Mouse (Mus musculus): ENCODE measurements around the gene Tmx1. TPM values are rescaled to one million over a fixed set of nuclear protein-coding genes. Genes with fewer than 3 reads are reported as not detected.

Tmx1 gene
- polyA plus RNA-seq, 2 experiments: 37.3 to 72.8 TPM

DNA sequence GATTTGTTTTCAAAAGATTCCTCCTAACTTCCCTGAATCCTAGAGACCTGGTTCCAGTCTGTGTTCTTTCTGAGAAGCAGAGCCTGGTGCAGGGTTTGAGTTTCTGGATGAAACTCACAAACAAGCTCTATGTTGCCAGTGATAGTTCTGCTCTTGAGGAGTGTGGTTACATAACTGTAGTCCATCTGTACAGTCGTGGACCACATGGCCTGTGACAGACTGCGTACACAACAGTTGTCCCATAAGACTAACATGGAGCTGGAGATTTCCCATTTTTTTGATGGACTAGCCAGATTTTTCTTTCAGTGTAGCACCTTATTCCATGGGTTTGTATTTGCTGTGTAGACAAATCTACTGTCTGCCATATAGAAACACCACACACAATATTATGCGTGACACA, 31.9 kb upstream of the Tmx1 start:
- TF ChIP-seq POLR2A (IDR thresholded peaks at IDR 0.05; ENCODE audit: borderline replicate concordance, extremely low read depth, insufficient read depth, insufficient read length): no peak
- no peak overlapping the region for H3K4me2 ChIP-seq (replicated peaks; ENCODE audit: low read depth, low read length, severe bottlenecking)

DNA sequence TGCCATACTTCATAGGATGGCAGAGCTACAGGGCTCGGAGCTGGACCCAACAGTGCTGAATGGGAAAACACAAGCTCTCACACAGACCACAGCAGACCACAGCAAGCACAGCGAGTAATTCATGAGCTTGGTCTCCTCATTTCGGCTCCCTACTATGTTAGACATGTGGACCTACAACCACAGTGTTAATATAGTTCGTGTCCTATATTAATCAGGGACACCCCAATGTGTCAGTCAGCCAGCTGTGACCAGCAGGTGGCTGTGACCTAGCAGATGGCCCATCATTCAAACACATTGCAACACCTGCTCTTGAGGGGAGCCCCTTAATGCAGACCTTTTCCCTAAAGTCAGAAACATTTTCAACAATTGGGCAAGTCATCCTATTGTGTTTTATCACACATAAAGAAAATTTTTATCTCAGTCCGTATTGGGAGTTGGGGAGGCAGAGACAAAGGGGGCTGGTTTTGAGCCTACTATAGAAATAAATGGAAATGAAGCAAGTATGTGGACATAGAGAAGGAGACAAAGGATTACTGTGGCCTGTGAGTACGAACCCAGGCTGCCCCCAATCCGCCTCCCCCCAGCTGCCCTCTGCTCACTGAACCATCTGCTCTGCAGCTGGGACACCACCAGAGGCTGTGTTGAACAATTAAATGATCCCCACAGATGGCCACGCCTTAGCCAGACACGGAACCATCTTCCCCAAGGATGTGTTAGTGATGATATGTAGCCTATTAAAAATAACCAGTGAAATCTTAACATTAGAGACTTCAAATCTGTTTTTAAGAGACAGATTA, 30.4 kb upstream of the Tmx1 start:
- no peak overlapping the region for H3K9ac ChIP-seq (ENCODE audit: low read depth, low read length, severe bottlenecking)
- H3K27me3 ChIP-seq (ENCODE audit: control insufficient read depth, insufficient read depth, low read length): no peaks in the 10 kb centered on the region
- no peak for TF ChIP-seq POLR2A (IDR thresholded peaks at IDR 0.05; ENCODE audit: borderline replicate concordance, extremely low read depth, insufficient read depth, insufficient read length)
- H3K27ac ChIP-seq (replicated peaks; ENCODE audit: low read depth, low read length): no peak overlapping the region
- no peak for ATAC-seq (ENCODE audit: low FRiP score, low read depth)
- 59% methylated on average over 9 of the region's 9 CpGs for WGBS
- no peak overlapping the region for H3K4me3 ChIP-seq (replicated peaks; ENCODE audit: low read length)
- no peak overlapping the region for H3K4me2 ChIP-seq (replicated peaks; ENCODE audit: low read depth, low read length, severe bottlenecking)
- H3K4me1 ChIP-seq (ENCODE audit: control insufficient read depth, insufficient read depth, low read length): no peaks in the 10 kb centered on the region
- no peaks in the 10 kb centered on the region for H3K36me3 ChIP-seq (ENCODE audit: control insufficient read depth, insufficient read depth, low read length)
- no peak for DNase-seq (ENCODE audit: low spot score)
- no peaks in the 10 kb centered on the region for H3K9me3 ChIP-seq (ENCODE audit: control insufficient read depth, low read length)

More for the DNA sequence above, 31.9 kb upstream of the Tmx1 start:
- 88% methylated on average over 3 of the region's 3 CpGs for WGBS
- Histone ChIP-seq H3K27me3 (ENCODE audit: control insufficient read depth, insufficient read depth, low read length) (no peaks in the 10 kb centered on the region), H3K4me1 (ENCODE audit: control insufficient read depth, insufficient read depth, low read length) (no peaks in the 10 kb centered on the region), H3K9me3 (ENCODE audit: control insufficient read depth, low read length) (no peaks in the 10 kb centered on the region), H3K36me3 (ENCODE audit: control insufficient read depth, insufficient read depth, low read length) (no peaks in the 10 kb centered on the region), H3K4me3 (replicated peaks; ENCODE audit: low read length) (no peak overlapping the region), H3K9ac (ENCODE audit: low read depth, low read length, severe bottlenecking) (no peak overlapping the region), H3K27ac (replicated peaks; ENCODE audit: low read depth, low read length) (no peak overlapping the region)
- DNase-seq (ENCODE audit: low spot score) (no peak), ATAC-seq (ENCODE audit: low FRiP score, low read depth) (no peak)

DNA sequence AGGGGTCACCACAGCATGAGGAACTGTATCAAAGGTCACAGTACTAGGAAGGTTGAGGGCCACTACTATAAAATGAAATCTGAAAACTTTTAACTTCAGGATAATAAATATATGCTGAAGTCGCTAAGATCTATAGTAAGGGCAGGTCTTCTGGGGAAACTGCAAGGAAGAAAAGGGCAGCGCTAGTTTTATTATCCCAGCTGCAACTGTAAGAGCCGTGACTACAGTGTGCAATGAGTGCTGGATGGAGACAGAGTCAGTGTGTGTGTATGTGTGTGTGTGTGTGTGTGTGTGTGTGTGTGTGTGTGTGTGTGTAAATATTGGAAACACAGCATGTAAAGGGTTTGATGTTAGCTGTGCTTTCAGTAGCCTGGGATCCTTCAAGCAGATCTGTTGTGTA, 25.0 kb upstream of the Tmx1 start:
- no peak for DNase-seq (ENCODE audit: low spot score)
- Histone ChIP-seq H3K27ac (replicated peaks; ENCODE audit: low read depth, low read length) (no peak overlapping the region), H3K36me3 (ENCODE audit: control insufficient read depth, insufficient read depth, low read length) (no peaks in the 10 kb centered on the region), H3K4me2 (replicated peaks; ENCODE audit: low read depth, low read length, severe bottlenecking) (no peak overlapping the region), H3K9ac (ENCODE audit: low read depth, low read length, severe bottlenecking) (no peak overlapping the region), H3K9me3 (ENCODE audit: control insufficient read depth, low read length) (no peaks in the 10 kb centered on the region), H3K4me1 (ENCODE audit: control insufficient read depth, insufficient read depth, low read length) (no peaks in the 10 kb centered on the region), H3K4me3 (replicated peaks; ENCODE audit: low read length) (no peak overlapping the region), H3K27me3 (ENCODE audit: control insufficient read depth, insufficient read depth, low read length) (no peaks in the 10 kb centered on the region)
- no peak for TF ChIP-seq POLR2A (IDR thresholded peaks at IDR 0.05; ENCODE audit: borderline replicate concordance, extremely low read depth, insufficient read depth, insufficient read length)
- WGBS: 34% methylated on average over 3 of the region's 3 CpGs
- no peak for ATAC-seq (ENCODE audit: low FRiP score, low read depth)

GRCm38 (mm10) chr12:70429637-70430036, 23.3 kb upstream of the Tmx1 start:
- Histone ChIP-seq H3K4me3 (replicated peaks; ENCODE audit: low read length) (no peak overlapping the region), H3K4me2 (replicated peaks; ENCODE audit: low read depth, low read length, severe bottlenecking) (no peak overlapping the region), H3K9me3 (ENCODE audit: control insufficient read depth, low read length) (no peaks in the 10 kb centered on the region), H3K9ac (ENCODE audit: low read depth, low read length, severe bottlenecking) (no peak overlapping the region), H3K36me3 (ENCODE audit: control insufficient read depth, insufficient read depth, low read length) (no peaks in the 10 kb centered on the region), H3K27me3 (ENCODE audit: control insufficient read depth, insufficient read depth, low read length) (no peaks in the 10 kb centered on the region), H3K4me1 (ENCODE audit: control insufficient read depth, insufficient read depth, low read length) (no peaks in the 10 kb centered on the region), H3K27ac (replicated peaks; ENCODE audit: low read depth, low read length) (no peak overlapping the region)
- 81% methylated on average over 4 of the region's 4 CpGs for WGBS
- TF ChIP-seq POLR2A (IDR thresholded peaks at IDR 0.05; ENCODE audit: borderline replicate concordance, extremely low read depth, insufficient read depth, insufficient read length): no peak
- no peak for DNase-seq (ENCODE audit: low spot score)
- no peak for ATAC-seq (ENCODE audit: low FRiP score, low read depth)

- TF ChIP-seq POLR2A (IDR thresholded peaks at IDR 0.05; ENCODE audit: borderline replicate concordance, extremely low read depth, insufficient read depth, insufficient read length): no peak
- WGBS: 31% methylated on average over 8 of the region's 8 CpGs
- Histone ChIP-seq H3K4me1 (ENCODE audit: control insufficient read depth, insufficient read depth, low read length) (no peaks in the 10 kb centered on the region), H3K4me2 (replicated peaks; ENCODE audit: low read depth, low read length, severe bottlenecking) (no peak overlapping the region), H3K27me3 (ENCODE audit: control insufficient read depth, insufficient read depth, low read length) (no peaks in the 10 kb centered on the region), H3K36me3 (ENCODE audit: control insufficient read depth, insufficient read depth, low read length) (no peaks in the 10 kb centered on the region), H3K4me3 (replicated peaks; ENCODE audit: low read length) (no peak overlapping the region), H3K9ac (ENCODE audit: low read depth, low read length, severe bottlenecking) (no peak overlapping the region), H3K9me3 (ENCODE audit: control insufficient read depth, low read length) (no peaks in the 10 kb centered on the region), H3K27ac (replicated peaks; ENCODE audit: low read depth, low read length) (no peak overlapping the region)
- ATAC-seq (ENCODE audit: low FRiP score, low read depth) (no peak), DNase-seq (ENCODE audit: low spot score) (peak; percentile 47)
Measured at GRCm38 (mm10) chr12:70430307-70430950, 22.5 kb upstream of the Tmx1 start.
